Mouse (Mus musculus): ENCODE measurements at regions not wholly inside any gene's neighbourhood (a gene's known extent, or its start where the extent isn't known, plus 50 kb on each side); places are given as distances from the start of the nearest gene placed in this dataset.

GRCm38 (mm10) chr17:75772861-75773260 is 221.1 kb upstream of the Fam98a start:
- Histone ChIP-seq H3K4me3 (ENCODE audit: low read length) (no peak overlapping the region), H3K9me3 (ENCODE audit: low read length) (no peaks in the 10 kb centered on the region), H3K4me1 (ENCODE audit: insufficient read depth, low read length) (no peaks in the 10 kb centered on the region), H3K27ac (no peak overlapping the region), H3K27me3 (ENCODE audit: insufficient read depth, low read length) (no peaks in the 10 kb centered on the region), H3K36me3 (ENCODE audit: insufficient read depth, low read length) (no peaks in the 10 kb centered on the region), H3K9ac (replicated peaks; ENCODE audit: low read length) (no peak overlapping the region), H3K4me2 (ENCODE audit: low read depth, low read length) (no peak overlapping the region)
- no peak for DNase-seq (ENCODE audit: low spot score)
- no peak for ATAC-seq
- TF ChIP-seq CTCF (IDR thresholded peaks at IDR 0.05; ENCODE audit: low read depth), result no peak

GRCm38 (mm10) chr17:75768654-75769053 is 216.9 kb upstream of the Fam98a start:
- H3K27ac ChIP-seq, result no peak overlapping the region
- no peaks in the 10 kb centered on the region for H3K4me1 ChIP-seq (ENCODE audit: insufficient read depth, low read length)
- ATAC-seq, result no peak
- DNase-seq (ENCODE audit: low spot score), result no peak
- H3K36me3 ChIP-seq (ENCODE audit: insufficient read depth, low read length), result no peaks in the 10 kb centered on the region
- H3K27me3 ChIP-seq (ENCODE audit: insufficient read depth, low read length), result no peaks in the 10 kb centered on the region
- no peak overlapping the region for H3K4me3 ChIP-seq (ENCODE audit: low read length)
- H3K9me3 ChIP-seq (ENCODE audit: low read length), result no peaks in the 10 kb centered on the region
- H3K9ac ChIP-seq (replicated peaks; ENCODE audit: low read length), result no peak overlapping the region
- TF ChIP-seq CTCF (IDR thresholded peaks at IDR 0.05; ENCODE audit: low read depth), result peak; percentile 36; the same call in 1 of the 2 replicates
- H3K4me2 ChIP-seq (ENCODE audit: low read depth, low read length), result no peak overlapping the region
- WGBS, result 89% methylated on average over 6 of the region's 6 CpGs

- no peaks in the 10 kb centered on the region for H3K9me3 ChIP-seq (ENCODE audit: low read length)
- H3K9ac ChIP-seq (replicated peaks; ENCODE audit: low read length), result no peak overlapping the region
- no peak overlapping the region for H3K4me2 ChIP-seq (ENCODE audit: low read depth, low read length)
- no peak overlapping the region for H3K27ac ChIP-seq
- H3K27me3 ChIP-seq (ENCODE audit: insufficient read depth, low read length), result no peaks in the 10 kb centered on the region
- ATAC-seq (no peak), DNase-seq (ENCODE audit: low spot score) (no peak)
- no peak for TF ChIP-seq CTCF (IDR thresholded peaks at IDR 0.05; ENCODE audit: low read depth)
- H3K4me3 ChIP-seq (ENCODE audit: low read length), result no peak overlapping the region
- H3K4me1 ChIP-seq (ENCODE audit: insufficient read depth, low read length), result no peaks in the 10 kb centered on the region
- 91% methylated on average over 2 of the region's 2 CpGs for WGBS
- H3K36me3 ChIP-seq (ENCODE audit: insufficient read depth, low read length), result no peaks in the 10 kb centered on the region
Measured at GRCm38 (mm10) chr17:75763391-75763790, 211.6 kb upstream of the Fam98a start.

- H3K27ac ChIP-seq, result no peak overlapping the region
- no peaks in the 10 kb centered on the region for H3K9me3 ChIP-seq (ENCODE audit: low read length)
- no peak for ATAC-seq
- no peak overlapping the region for H3K4me2 ChIP-seq (ENCODE audit: low read depth, low read length)
- H3K4me1 ChIP-seq (ENCODE audit: insufficient read depth, low read length), result no peaks in the 10 kb centered on the region
- no peaks in the 10 kb centered on the region for H3K36me3 ChIP-seq (ENCODE audit: insufficient read depth, low read length)
- TF ChIP-seq CTCF (IDR thresholded peaks at IDR 0.05; ENCODE audit: low read depth), result no peak
- no peak for DNase-seq (ENCODE audit: low spot score)
- no peaks in the 10 kb centered on the region for H3K27me3 ChIP-seq (ENCODE audit: insufficient read depth, low read length)
- WGBS, result 93% methylated on average over 5 of the region's 5 CpGs
- H3K4me3 ChIP-seq (ENCODE audit: low read length), result no peak overlapping the region
- no peak overlapping the region for H3K9ac ChIP-seq (replicated peaks; ENCODE audit: low read length)
Measured at GRCm38 (mm10) chr17:75756487-75756886, 204.7 kb upstream of the Fam98a start.

DNA sequence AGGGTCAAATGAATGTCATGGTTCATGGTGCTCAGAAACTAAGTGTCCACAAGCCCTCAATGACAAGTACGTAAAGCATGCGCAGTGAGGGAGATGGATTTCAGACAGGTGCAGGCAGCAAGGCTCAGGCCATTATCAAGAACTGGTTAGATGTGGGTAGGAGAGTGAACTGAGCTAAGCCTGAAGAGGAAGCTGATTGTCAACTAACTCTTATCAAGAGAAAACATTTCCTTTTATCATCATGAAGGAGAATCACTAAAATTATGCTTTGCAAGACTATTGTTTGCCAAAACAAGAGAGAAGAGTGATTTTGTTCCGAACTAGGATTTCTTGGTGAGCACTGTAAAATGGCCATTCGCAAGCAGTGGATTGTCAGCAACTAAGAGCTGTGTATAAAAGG is 164.7 kb upstream of the Fam98a start:
- WGBS, result 96% methylated on average over 4 of the region's 4 CpGs
- no peak for TF ChIP-seq CTCF (IDR thresholded peaks at IDR 0.05; ENCODE audit: low read depth)
- H3K4me1 ChIP-seq (ENCODE audit: insufficient read depth, low read length), result no peaks in the 10 kb centered on the region

GRCm38 (mm10) chr17:75714578-75714977 is 162.8 kb upstream of the Fam98a start:
- no peak overlapping the region for H3K9ac ChIP-seq (replicated peaks; ENCODE audit: low read length)
- ATAC-seq, result no peak
- TF ChIP-seq CTCF (IDR thresholded peaks at IDR 0.05; ENCODE audit: low read depth), result no peak

More for the DNA sequence above, 164.7 kb upstream of the Fam98a start:
- Histone ChIP-seq H3K27me3 (ENCODE audit: insufficient read depth, low read length) (no peaks in the 10 kb centered on the region), H3K27ac (no peak overlapping the region), H3K9ac (replicated peaks; ENCODE audit: low read length) (no peak overlapping the region), H3K36me3 (ENCODE audit: insufficient read depth, low read length) (no peaks in the 10 kb centered on the region), H3K4me2 (ENCODE audit: low read depth, low read length) (no peak overlapping the region), H3K4me3 (ENCODE audit: low read length) (no peak overlapping the region), H3K9me3 (ENCODE audit: low read length) (no peaks in the 10 kb centered on the region)
- no peak for DNase-seq (ENCODE audit: low spot score)
- no peak for ATAC-seq

GRCm38 (mm10) chr17:75714059-75714458 is 162.3 kb upstream of the Fam98a start:
- H3K4me1 ChIP-seq (ENCODE audit: insufficient read depth, low read length), result no peaks in the 10 kb centered on the region
- no peak for TF ChIP-seq CTCF (IDR thresholded peaks at IDR 0.05; ENCODE audit: low read depth)
- H3K27ac ChIP-seq, result no peak overlapping the region
- ATAC-seq (no peak), DNase-seq (ENCODE audit: low spot score) (no peak)
- 83% methylated on average over 1 of the region's 1 CpGs for WGBS
- no peak overlapping the region for H3K9ac ChIP-seq (replicated peaks; ENCODE audit: low read length)
- H3K9me3 ChIP-seq (ENCODE audit: low read length), result no peaks in the 10 kb centered on the region
- H3K4me2 ChIP-seq (ENCODE audit: low read depth, low read length), result no peak overlapping the region
- H3K4me3 ChIP-seq (ENCODE audit: low read length), result no peak overlapping the region
- no peaks in the 10 kb centered on the region for H3K27me3 ChIP-seq (ENCODE audit: insufficient read depth, low read length)
- no peaks in the 10 kb centered on the region for H3K36me3 ChIP-seq (ENCODE audit: insufficient read depth, low read length)

More at GRCm38 (mm10) chr17:75714578-75714977, 162.8 kb upstream of the Fam98a start:
- Histone ChIP-seq H3K4me2 (ENCODE audit: low read depth, low read length) (no peak overlapping the region), H3K27me3 (ENCODE audit: insufficient read depth, low read length) (no peaks in the 10 kb centered on the region), H3K4me1 (ENCODE audit: insufficient read depth, low read length) (no peaks in the 10 kb centered on the region), H3K27ac (no peak overlapping the region), H3K4me3 (ENCODE audit: low read length) (no peak overlapping the region), H3K9me3 (ENCODE audit: low read length) (no peaks in the 10 kb centered on the region), H3K36me3 (ENCODE audit: insufficient read depth, low read length) (no peaks in the 10 kb centered on the region)
- DNase-seq (ENCODE audit: low spot score), result no peak

Measured in hindbrain, postnatal 0 days (tissue).